Mouse (Mus musculus): ENCODE measurements around the gene Rtkn2. TPM values are rescaled to one million over a fixed set of nuclear protein-coding genes. Genes with fewer than 3 reads are reported as not detected.

Gene Rtkn2
- polyA plus RNA-seq, 1 experiment from 2014 or later: 2.0 TPM

DNA sequence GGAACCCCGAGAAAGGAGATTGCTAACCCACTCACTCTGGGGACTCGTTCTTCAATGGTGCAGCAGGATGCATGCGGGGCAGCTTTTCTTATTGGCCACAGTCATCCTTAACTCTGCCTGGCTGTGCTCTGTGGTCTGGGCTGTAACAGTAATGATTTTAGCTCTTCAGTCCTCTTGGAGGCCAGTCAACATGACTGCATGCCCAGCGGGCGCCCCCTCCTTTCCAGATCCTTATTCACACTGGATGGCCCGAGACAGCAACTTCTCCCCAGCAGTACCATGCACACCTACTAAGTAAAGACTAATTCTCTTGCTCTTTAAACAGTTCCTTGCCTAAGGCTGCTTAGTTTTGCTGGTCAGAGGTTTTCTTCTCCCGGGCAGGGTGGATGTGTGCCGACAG lies 4.4 kb downstream of the Rtkn2 start:
- no peak overlapping the region for H3K27ac ChIP-seq (ENCODE audit: low read depth, low read length)
- ATAC-seq (ENCODE audit: low read depth): no peak
- H3K9me3 ChIP-seq (ENCODE audit: control insufficient read depth, low read length): no peaks in the 10 kb centered on the region
- 90% methylated on average over 8 of the region's 8 CpGs for WGBS
- no peak overlapping the region for H3K4me2 ChIP-seq (ENCODE audit: low read depth, low read length)
- no peaks in the 10 kb centered on the region for H3K27me3 ChIP-seq (ENCODE audit: control insufficient read depth, insufficient read depth, low read length)
- 0 out of 2 replicates have a peak, but pooled peaks cover 5% of the 10 kb centered on the region for H3K4me1 ChIP-seq (ENCODE audit: control insufficient read depth, insufficient read depth, low read length)
- H3K4me3 ChIP-seq (ENCODE audit: low read depth, low read length): no peak overlapping the region
- H3K36me3 ChIP-seq (ENCODE audit: control insufficient read depth, insufficient read depth, low read length): no peaks in the 10 kb centered on the region
- no peak overlapping the region for H3K9ac ChIP-seq (replicated peaks; ENCODE audit: low read depth, low read length)

DNA sequence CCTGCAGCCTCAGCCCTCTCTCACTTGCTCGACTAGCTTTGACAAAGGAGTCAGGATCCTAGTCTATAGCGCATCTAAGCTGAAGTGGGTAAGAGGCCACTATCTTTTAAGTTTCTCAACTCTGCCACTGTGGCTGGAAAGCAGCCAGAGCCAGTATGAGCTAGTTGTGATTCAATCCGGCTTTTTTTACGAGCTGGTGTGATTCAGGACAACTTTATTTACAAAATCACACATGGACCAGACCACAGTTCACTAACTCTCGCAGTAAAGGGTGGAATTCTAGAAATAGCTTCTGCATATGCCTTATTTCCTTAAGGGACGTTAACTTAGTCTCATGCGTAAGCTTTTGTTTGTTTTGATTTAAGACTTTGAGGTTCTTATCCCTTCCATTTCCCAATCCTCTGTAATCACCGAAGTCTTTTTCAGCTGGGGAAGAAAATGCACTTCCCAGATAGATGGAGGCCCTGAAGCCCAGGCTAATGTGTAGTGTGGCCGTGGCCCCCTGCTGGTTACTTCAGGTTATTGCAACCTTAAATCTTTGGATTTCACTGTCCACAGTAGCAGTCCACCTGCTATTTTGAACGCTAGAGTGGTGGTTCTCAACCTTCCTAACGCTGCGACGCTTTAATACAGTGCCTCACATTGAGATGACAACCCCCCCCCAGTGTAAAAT lies 5.0 kb downstream of the Rtkn2 start:
- no peak overlapping the region for H3K27ac ChIP-seq (ENCODE audit: low read depth, low read length)
- H3K36me3 ChIP-seq (ENCODE audit: control insufficient read depth, insufficient read depth, low read length): no peaks in the 10 kb centered on the region
- whole genome bisulfite sequencing: 55% methylated on average over 13 of the region's 13 CpGs
- no peak overlapping the region for H3K4me2 ChIP-seq (ENCODE audit: low read depth, low read length)
- H3K4me1 ChIP-seq (ENCODE audit: control insufficient read depth, insufficient read depth, low read length): 0 out of 2 replicates have a peak, but pooled peaks cover 5% of the 10 kb centered on the region
- no peaks in the 10 kb centered on the region for H3K27me3 ChIP-seq (ENCODE audit: control insufficient read depth, insufficient read depth, low read length)
- H3K4me3 ChIP-seq (ENCODE audit: low read depth, low read length): no peak overlapping the region
- no peak overlapping the region for H3K9ac ChIP-seq (replicated peaks; ENCODE audit: low read depth, low read length)
- H3K9me3 ChIP-seq (ENCODE audit: control insufficient read depth, low read length): no peaks in the 10 kb centered on the region
- peak; percentile 82 for ATAC-seq (ENCODE audit: low read depth)

DNA sequence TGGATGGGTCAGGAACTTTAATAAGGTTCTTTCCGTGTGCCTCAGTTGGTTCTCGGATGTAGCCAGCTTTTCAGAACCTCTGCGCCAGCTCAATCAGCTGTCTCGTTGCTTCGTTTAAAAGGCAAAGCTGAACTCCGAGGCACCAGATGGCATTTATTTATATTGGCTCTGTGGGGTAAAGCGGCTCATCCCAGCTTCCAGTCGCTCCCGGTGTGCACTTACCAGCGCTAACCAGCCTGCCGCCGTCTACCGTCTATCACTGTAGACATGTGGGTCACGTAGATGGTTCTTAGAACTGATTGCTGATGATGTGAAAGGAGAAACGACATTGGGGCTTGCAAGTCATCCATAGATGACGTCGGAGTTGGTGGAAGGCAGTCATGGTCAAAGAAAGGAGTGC lies 5.7 kb downstream of the Rtkn2 start:
- WGBS: 72% methylated on average over 17 of the region's 17 CpGs
- Histone ChIP-seq H3K36me3 (ENCODE audit: control insufficient read depth, insufficient read depth, low read length) (no peaks in the 10 kb centered on the region), H3K9me3 (ENCODE audit: control insufficient read depth, low read length) (no peaks in the 10 kb centered on the region), H3K4me1 (ENCODE audit: control insufficient read depth, insufficient read depth, low read length) (0 out of 2 replicates have a peak, but pooled peaks cover 3% of the 10 kb centered on the region), H3K9ac (replicated peaks; ENCODE audit: low read depth, low read length) (no peak overlapping the region), H3K27me3 (ENCODE audit: control insufficient read depth, insufficient read depth, low read length) (no peaks in the 10 kb centered on the region), H3K27ac (ENCODE audit: low read depth, low read length) (no peak overlapping the region), H3K4me3 (ENCODE audit: low read depth, low read length) (no peak overlapping the region), H3K4me2 (ENCODE audit: low read depth, low read length) (no peak overlapping the region)
- ATAC-seq (ENCODE audit: low read depth): 0 out of 2 replicates have a peak, but pooled peaks have one; percentile 61

DNA sequence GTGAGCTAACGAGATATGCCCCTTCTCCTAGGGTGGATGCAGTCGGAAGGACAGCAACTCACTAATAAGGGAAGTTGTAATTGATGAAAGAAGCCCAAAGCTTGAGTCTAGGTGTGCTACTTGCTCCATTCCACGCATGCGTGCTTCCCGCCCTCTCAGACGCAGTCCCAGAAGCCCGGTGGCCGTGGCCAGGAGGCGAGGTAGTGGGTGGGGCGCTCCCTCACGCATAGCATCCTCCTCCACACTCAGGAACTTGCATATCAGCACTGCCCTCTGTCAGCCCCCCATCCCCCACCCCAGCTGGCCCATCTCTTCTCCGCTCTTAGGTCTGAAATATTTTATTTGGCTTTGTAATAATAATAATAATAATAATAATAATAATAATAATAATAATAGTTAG lies 16.0 kb downstream of the Rtkn2 start:
- H3K4me2 ChIP-seq (ENCODE audit: low read depth, low read length): no peak overlapping the region
- H3K36me3 ChIP-seq (ENCODE audit: control insufficient read depth, insufficient read depth, low read length): no peaks in the 10 kb centered on the region
- 80% methylated on average over 12 of the region's 12 CpGs for WGBS
- no peaks in the 10 kb centered on the region for H3K27me3 ChIP-seq (ENCODE audit: control insufficient read depth, insufficient read depth, low read length)
- H3K27ac ChIP-seq (ENCODE audit: low read depth, low read length): no peak overlapping the region
- no peak overlapping the region for H3K4me3 ChIP-seq (ENCODE audit: low read depth, low read length)
- H3K9me3 ChIP-seq (ENCODE audit: control insufficient read depth, low read length): no peaks in the 10 kb centered on the region
- no peak for ATAC-seq (ENCODE audit: low read depth)
- H3K9ac ChIP-seq (replicated peaks; ENCODE audit: low read depth, low read length): no peak overlapping the region
- H3K4me1 ChIP-seq (ENCODE audit: control insufficient read depth, insufficient read depth, low read length): no peaks in the 10 kb centered on the region

DNA sequence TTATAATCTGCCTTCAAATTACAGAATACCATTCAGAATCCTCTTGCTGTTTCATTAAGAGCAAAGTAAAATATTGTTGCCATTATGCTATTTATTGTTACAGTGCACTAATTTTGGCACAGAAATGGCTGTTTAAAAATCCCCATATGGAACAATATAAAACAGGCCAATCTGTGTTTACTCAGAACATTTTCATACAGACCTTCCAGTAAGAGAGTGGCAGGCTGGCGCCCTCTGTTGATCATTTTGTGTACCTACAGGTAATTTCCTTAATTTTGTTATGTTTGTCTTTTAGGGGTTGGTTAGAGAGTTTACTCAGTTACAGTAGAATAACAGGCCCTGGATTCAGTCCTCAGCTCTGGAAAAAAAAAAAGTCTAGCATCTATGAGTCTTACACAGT lies 16.8 kb downstream of the Rtkn2 start:
- 2% methylated on average over 1 of the region's 1 CpGs for WGBS
- no peaks in the 10 kb centered on the region for H3K4me1 ChIP-seq (ENCODE audit: control insufficient read depth, insufficient read depth, low read length)
- no peak overlapping the region for H3K4me2 ChIP-seq (ENCODE audit: low read depth, low read length)
- no peak overlapping the region for H3K9ac ChIP-seq (replicated peaks; ENCODE audit: low read depth, low read length)
- H3K4me3 ChIP-seq (ENCODE audit: low read depth, low read length): no peak overlapping the region
- H3K27me3 ChIP-seq (ENCODE audit: control insufficient read depth, insufficient read depth, low read length): no peaks in the 10 kb centered on the region
- no peaks in the 10 kb centered on the region for H3K36me3 ChIP-seq (ENCODE audit: control insufficient read depth, insufficient read depth, low read length)
- no peak for ATAC-seq (ENCODE audit: low read depth)
- no peaks in the 10 kb centered on the region for H3K9me3 ChIP-seq (ENCODE audit: control insufficient read depth, low read length)
- no peak overlapping the region for H3K27ac ChIP-seq (ENCODE audit: low read depth, low read length)

DNA sequence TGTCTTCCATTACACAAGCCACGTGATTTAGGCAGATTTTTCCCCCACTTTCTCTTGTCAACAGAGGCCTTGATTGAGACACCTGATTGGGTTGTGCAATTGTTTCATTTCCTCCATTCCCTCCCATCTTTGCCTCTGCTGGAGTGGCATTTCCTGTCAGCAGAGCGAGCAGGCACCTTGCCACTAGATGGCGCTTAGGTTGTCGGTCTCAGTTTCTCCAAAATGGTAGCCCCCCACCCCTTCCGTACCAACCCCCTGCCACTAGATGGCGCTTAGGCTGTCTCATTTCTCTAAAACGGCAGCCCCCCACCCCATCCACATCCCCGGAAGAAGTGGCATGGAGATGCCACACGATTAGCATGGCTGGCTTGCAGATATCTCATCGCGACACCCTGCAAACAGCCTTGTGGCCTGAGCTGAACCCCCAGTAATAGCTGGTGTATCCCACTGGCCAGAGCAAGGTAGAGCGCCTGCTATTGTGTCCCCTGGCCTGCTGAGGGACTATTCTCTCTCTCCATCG lies 18.8 kb downstream of the Rtkn2 start:
- peak; percentile 65 for ATAC-seq (ENCODE audit: low read depth)
- H3K27me3 ChIP-seq (ENCODE audit: control insufficient read depth, insufficient read depth, low read length): no peaks in the 10 kb centered on the region
- H3K9ac ChIP-seq (replicated peaks; ENCODE audit: low read depth, low read length): no peak overlapping the region
- no peaks in the 10 kb centered on the region for H3K4me1 ChIP-seq (ENCODE audit: control insufficient read depth, insufficient read depth, low read length)
- no peak overlapping the region; the same call in 1 of the 2 replicates for H3K4me2 ChIP-seq (ENCODE audit: low read depth, low read length)
- H3K27ac ChIP-seq (ENCODE audit: low read depth, low read length): no peak overlapping the region
- H3K4me3 ChIP-seq (ENCODE audit: low read depth, low read length): no peak overlapping the region
- H3K36me3 ChIP-seq (ENCODE audit: control insufficient read depth, insufficient read depth, low read length): no peaks in the 10 kb centered on the region
- H3K9me3 ChIP-seq (ENCODE audit: control insufficient read depth, low read length): no peaks in the 10 kb centered on the region
- 41% methylated on average over 13 of the region's 13 CpGs for WGBS

DNA sequence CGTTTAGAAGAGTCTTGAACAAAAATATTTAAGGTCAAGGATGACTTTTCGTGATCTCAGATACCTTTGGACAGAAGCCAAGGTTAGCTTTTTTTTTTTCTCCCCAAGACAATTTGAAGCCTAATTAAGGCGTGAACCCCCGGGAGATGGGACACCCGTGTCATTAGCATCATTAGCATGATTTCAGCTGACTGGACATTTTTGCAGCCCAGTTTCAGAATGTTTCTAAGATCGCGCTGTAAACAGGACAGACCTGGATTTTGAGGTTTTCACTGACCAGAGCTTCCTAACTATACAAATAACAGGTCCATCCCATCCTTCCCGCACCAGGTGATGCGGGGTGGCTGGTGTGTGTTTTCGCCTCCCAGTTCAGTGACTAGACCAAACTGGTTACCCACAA lies 19.8 kb downstream of the Rtkn2 start:
- H3K27me3 ChIP-seq (ENCODE audit: control insufficient read depth, insufficient read depth, low read length): no peaks in the 10 kb centered on the region
- whole genome bisulfite sequencing: 81% methylated on average over 10 of the region's 10 CpGs
- no peak for ATAC-seq (ENCODE audit: low read depth)

DNA sequence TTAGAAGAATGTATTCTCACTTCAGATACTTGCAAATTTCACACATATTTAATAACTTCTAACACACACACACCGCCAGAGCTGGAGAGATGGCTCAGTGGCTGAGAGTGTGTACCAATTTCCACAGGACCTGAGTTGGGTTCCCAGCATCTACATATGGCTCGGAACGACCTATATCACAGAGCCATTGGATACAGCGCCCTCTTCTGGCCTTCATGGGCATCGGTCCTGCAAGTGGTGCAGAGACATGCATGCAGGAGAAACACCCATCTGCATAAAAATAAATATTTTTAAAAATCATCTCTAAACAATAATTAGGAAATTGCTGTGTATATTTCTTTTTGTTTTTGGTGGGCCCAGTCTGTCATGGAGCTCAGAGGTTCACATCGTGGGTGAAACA lies 22.1 kb downstream of the Rtkn2 start:
- ATAC-seq (ENCODE audit: low read depth): no peak
- no peak overlapping the region for H3K4me2 ChIP-seq (ENCODE audit: low read depth, low read length)
- no peak overlapping the region for H3K9ac ChIP-seq (replicated peaks; ENCODE audit: low read depth, low read length)
- no peaks in the 10 kb centered on the region for H3K27me3 ChIP-seq (ENCODE audit: control insufficient read depth, insufficient read depth, low read length)
- 94% methylated on average over 6 of the region's 6 CpGs for WGBS
- H3K27ac ChIP-seq (ENCODE audit: low read depth, low read length): no peak overlapping the region
- H3K36me3 ChIP-seq (ENCODE audit: control insufficient read depth, insufficient read depth, low read length): no peaks in the 10 kb centered on the region
- no peak overlapping the region for H3K4me3 ChIP-seq (ENCODE audit: low read depth, low read length)
- H3K4me1 ChIP-seq (ENCODE audit: control insufficient read depth, insufficient read depth, low read length): no peaks in the 10 kb centered on the region
- H3K9me3 ChIP-seq (ENCODE audit: control insufficient read depth, low read length): no peaks in the 10 kb centered on the region

More for the DNA sequence above, 19.8 kb downstream of the Rtkn2 start:
- Histone ChIP-seq H3K4me3 (ENCODE audit: low read depth, low read length) (no peak overlapping the region), H3K9ac (replicated peaks; ENCODE audit: low read depth, low read length) (no peak overlapping the region), H3K27ac (ENCODE audit: low read depth, low read length) (no peak overlapping the region), H3K4me1 (ENCODE audit: control insufficient read depth, insufficient read depth, low read length) (no peaks in the 10 kb centered on the region), H3K9me3 (ENCODE audit: control insufficient read depth, low read length) (no peaks in the 10 kb centered on the region), H3K4me2 (ENCODE audit: low read depth, low read length) (no peak overlapping the region), H3K36me3 (ENCODE audit: control insufficient read depth, insufficient read depth, low read length) (no peaks in the 10 kb centered on the region)

DNA sequence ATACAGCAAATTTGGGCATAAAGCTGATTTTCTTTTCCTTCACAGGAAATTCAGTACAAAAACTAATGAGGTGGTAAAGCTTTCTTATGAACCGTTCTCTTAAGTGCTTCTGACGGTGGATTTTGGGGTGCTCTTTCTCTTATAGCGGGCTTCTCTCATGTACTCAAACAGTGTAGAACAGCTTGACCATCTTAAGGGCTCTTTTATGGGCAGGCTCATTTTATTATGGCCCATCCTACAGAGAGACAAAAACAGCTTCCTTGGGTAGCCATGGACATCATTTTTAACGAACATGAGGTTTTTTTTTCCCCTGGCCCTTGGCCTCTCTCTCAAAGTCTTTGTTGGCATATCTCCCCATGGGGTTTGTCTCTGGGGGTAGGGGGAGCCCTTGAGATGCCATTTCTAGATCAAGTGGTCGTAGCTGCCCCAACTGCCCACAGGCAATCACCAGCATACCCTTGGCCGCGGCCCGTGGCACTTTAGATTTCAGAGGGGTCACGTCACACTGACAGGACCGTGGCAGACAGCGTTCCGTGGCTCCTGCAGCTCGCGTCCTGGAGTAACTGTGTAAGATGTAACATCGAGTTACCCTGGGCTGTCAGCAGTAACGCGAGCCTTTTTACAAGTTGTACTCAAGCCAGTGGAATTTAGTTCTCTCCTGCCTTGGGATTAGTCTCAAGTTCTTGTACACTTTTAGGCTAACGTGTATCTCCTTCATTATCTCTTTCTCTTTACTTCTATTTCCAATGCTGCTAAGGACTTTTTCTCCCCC lies 24.5 kb downstream of the Rtkn2 start:
- Histone ChIP-seq H3K9me3 (ENCODE audit: control insufficient read depth, low read length) (no peaks in the 10 kb centered on the region), H3K4me2 (ENCODE audit: low read depth, low read length) (no peak overlapping the region), H3K4me1 (ENCODE audit: control insufficient read depth, insufficient read depth, low read length) (no peaks in the 10 kb centered on the region), H3K36me3 (ENCODE audit: control insufficient read depth, insufficient read depth, low read length) (no peaks in the 10 kb centered on the region), H3K27ac (ENCODE audit: low read depth, low read length) (no peak overlapping the region), H3K9ac (replicated peaks; ENCODE audit: low read depth, low read length) (no peak overlapping the region), H3K4me3 (ENCODE audit: low read depth, low read length) (no peak overlapping the region), H3K27me3 (ENCODE audit: control insufficient read depth, insufficient read depth, low read length) (no peaks in the 10 kb centered on the region)
- 88% methylated on average over 18 of the region's 18 CpGs for WGBS
- no peak for ATAC-seq (ENCODE audit: low read depth)

Data from neural tube, embryonic 14.5 days (tissue).